Mouse (Mus musculus) heart, adult 2 months (tissue): ENCODE measurements around the gene Gja6.

Experiments
- EP300 ChIP-seq: fragments of 200-500 bp; IDR thresholded peaks from 2 replicates; pipeline ENCODE4 v1.6.1; 2011; ENCODE audit warnings: low read depth, low read length, control low read depth; ENCODE audit not compliant: insufficient read depth
- POLR2A ChIP-seq: fragments of 200-500 bp; IDR thresholded peaks from 2 replicates; pipeline ENCODE4 v1.6.1; 2011; ENCODE audit warnings: mild to moderate bottlenecking, low read depth, low read length, control low read depth; ENCODE audit not compliant: insufficient read depth

DNA sequence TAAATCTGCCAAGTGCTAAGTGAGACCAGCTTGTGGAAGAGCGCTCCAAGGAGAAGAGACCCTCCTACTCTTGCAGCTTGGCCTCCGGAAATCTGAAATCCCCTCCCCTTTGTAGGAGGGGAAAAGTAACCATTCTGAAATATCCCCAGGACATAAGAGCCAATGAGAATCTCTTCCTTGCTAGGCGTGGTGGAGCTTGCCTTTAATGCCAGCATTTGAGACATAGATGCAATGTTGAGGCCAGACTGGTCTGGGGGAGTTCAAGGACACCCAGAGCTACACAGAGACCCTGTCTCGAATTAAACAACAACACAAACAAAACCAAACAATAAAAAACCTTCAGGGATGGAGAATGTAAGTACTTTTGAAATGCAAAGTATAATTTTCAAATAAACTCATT, at the start of gene Gja6:
- no peak for TF ChIP-seq EP300
- no peak for TF ChIP-seq POLR2A
